In the genomic region with DNA sequence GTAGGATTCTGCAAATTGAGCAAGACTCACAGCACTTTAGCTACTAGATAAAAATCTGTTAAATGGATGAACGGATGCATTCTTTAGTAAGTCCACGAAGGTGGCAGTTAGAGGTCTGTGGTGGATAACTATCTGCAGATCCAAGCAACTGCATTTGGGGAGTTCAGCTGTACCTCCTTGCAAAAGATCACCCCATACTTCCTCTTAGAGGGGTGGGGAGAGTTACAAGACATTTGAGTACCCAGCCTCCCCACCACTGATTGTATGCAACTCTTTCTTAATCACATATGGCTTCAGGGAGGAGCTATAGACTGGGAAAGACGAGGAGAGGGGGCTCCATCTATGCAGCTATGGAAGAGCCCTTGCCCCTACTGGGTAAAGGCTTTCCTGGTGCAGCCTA, we compare ENCODE assay signal across 26 mouse cellular contexts.
"Had no signal": no experiment of that assay in that cellular context is flagged by ENCODE, and none has a peak within 500 bp of the region (broad histone marks: within the 10 kb centered on the region; RNA-seq: fewer than 3 reads in every experiment).

No protein-coding gene starts in this region.

- H3K27ac ChIP-seq: gastrocnemius, adult 2 months; heart, adult 2 months; heart, embryonic 13.5 days; heart, embryonic 15.5 days; hindbrain, embryonic 13.5 days; hindbrain, embryonic 15.5 days; hindbrain, postnatal 0 days; intestine, embryonic 15.5 days; limb, embryonic 13.5 days; limb, embryonic 15.5 days; liver, embryonic 13.5 days had no signal

- H3K4me3 ChIP-seq: gastrocnemius, adult 2 months; heart, adult 2 months; heart, embryonic 13.5 days; heart, embryonic 15.5 days; hindbrain, embryonic 13.5 days; hindbrain, embryonic 15.5 days; intestine, embryonic 15.5 days; limb, embryonic 13.5 days; limb, embryonic 15.5 days; liver, embryonic 13.5 days had no signal

- H3K9ac ChIP-seq: heart, embryonic 13.5 days; heart, embryonic 15.5 days; hindbrain, embryonic 13.5 days; hindbrain, embryonic 15.5 days; intestine, embryonic 15.5 days; limb, embryonic 13.5 days; limb, embryonic 15.5 days; liver, embryonic 13.5 days had no signal

- ATAC-seq: hindbrain, postnatal 0 days; intestine, embryonic 15.5 days; intestine, postnatal 0 days had no signal

- H3K27me3 ChIP-seq: heart, embryonic 13.5 days; heart, embryonic 15.5 days; hindbrain, embryonic 13.5 days; hindbrain, embryonic 15.5 days; intestine, embryonic 15.5 days; limb, embryonic 13.5 days; limb, embryonic 15.5 days; liver, embryonic 13.5 days had no signal

- H3K4me2 ChIP-seq: heart, embryonic 11.5 days; heart, embryonic 13.5 days; heart, embryonic 15.5 days; hindbrain, embryonic 13.5 days; hindbrain, embryonic 15.5 days; intestine, embryonic 15.5 days; limb, embryonic 13.5 days; limb, embryonic 15.5 days; liver, embryonic 13.5 days had no signal

- H3K9me3 ChIP-seq: heart, embryonic 13.5 days; heart, embryonic 15.5 days; hindbrain, embryonic 13.5 days; hindbrain, embryonic 15.5 days; intestine, embryonic 15.5 days; limb, embryonic 13.5 days; limb, embryonic 15.5 days; liver, embryonic 13.5 days had no signal

- DNase-seq: gastrocnemius, adult 2 months; gastrocnemius, postnatal 10 days; gastrocnemius, postnatal 25 days; heart, adult 11 months; heart, adult 2 months; heart, postnatal 14 days; heart, postnatal 36 days; kidney, adult 18-20 months; kidney, adult 8-10 months; kidney, postnatal 10 days; kidney, postnatal 25 days; kidney, postnatal 4 days; layer of hippocampus, adult 9-11 months; layer of hippocampus, postnatal 36 days; left cerebral cortex, postnatal 4 days; liver, embryonic 13.5 days had no signal

- H3K4me1 ChIP-seq: heart, embryonic 13.5 days; heart, embryonic 15.5 days; hindbrain, embryonic 13.5 days; hindbrain, embryonic 15.5 days; intestine, embryonic 15.5 days; limb, embryonic 13.5 days; limb, embryonic 15.5 days; liver, embryonic 13.5 days had no signal

- H3K36me3 ChIP-seq: heart, embryonic 13.5 days; heart, embryonic 15.5 days; hindbrain, embryonic 13.5 days; hindbrain, embryonic 15.5 days; intestine, embryonic 15.5 days; limb, embryonic 13.5 days; limb, embryonic 15.5 days; liver, embryonic 13.5 days had no signal
